Mouse (Mus musculus): ENCODE results near the gene Cox19. TPM values are rescaled to one million over a fixed set of nuclear protein-coding genes. Genes with fewer than 3 reads are reported as not detected.

Cox19 gene
- total RNA-seq, 2 experiments from 2014 or later, result 82.2 to 91.1 TPM

DNA sequence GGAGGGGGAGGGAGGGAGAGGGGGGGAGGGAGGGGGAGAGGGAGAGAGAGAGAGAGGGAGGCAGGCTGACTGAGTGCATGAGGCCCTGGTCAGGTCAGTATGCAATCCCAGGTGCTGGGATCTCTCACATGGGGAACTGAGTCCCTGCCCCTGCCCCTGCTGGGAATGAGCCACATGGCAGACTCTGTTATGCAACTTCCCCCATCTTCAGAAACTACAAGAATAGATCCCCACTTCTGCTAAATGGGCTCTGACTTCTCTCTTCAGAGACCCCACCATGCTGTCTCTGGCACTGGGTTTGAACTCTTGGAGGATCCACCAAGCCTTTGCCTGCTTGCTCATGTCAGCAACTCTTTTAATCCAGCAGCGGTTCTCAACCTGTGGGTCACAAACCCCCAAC, 14.6 kb upstream of the Cox19 start:
- no peak for DNase-seq (ENCODE audit: low spot score)

DNA sequence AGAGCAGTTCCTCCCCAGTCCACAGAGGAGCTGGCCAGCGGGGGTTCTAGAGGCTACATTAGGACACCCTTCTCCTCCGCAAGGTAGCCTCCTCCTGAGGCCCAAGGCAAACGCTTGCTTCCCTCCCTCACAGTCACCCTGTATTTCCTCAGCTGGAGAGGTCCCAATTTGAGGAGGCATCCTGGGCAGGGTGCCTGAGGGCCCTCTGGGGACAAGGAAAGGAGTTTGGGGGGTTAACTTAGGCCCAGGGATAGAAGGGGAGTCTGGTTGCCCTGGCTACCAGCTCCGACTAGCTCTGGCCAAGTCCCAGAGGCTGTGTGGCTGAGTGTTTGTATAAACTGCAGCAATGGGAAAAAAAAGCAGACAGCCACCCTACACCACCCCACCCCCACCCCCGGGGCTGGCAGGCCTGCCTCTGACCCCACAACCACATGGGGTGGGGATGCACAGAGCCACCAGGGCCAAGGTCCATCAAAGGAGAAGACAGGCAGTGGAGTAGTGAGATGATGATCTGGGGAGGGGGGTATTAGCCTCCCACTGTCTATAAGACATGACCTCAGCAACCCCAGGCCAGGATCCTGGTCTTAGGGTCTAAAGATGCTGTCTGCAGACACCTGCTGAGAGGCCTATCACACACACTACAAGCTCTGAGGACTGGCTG, 13.8 kb upstream of the Cox19 start:
- DNase-seq (ENCODE audit: low spot score), result no peak
- intact Hi-C loops (cut with DNase I), result loop anchor here (1.0 to 5.0 kb wide), 3 partner anchors 33 to 102 kb away; no protein-coding TSS in a partner anchor

More for the DNA sequence above, 14.6 kb upstream of the Cox19 start:
- intact Hi-C loops (cut with DNase I), result loop anchor here (2.0 kb wide), 1 partner anchor 101 kb away; no protein-coding TSS in a partner anchor

DNA sequence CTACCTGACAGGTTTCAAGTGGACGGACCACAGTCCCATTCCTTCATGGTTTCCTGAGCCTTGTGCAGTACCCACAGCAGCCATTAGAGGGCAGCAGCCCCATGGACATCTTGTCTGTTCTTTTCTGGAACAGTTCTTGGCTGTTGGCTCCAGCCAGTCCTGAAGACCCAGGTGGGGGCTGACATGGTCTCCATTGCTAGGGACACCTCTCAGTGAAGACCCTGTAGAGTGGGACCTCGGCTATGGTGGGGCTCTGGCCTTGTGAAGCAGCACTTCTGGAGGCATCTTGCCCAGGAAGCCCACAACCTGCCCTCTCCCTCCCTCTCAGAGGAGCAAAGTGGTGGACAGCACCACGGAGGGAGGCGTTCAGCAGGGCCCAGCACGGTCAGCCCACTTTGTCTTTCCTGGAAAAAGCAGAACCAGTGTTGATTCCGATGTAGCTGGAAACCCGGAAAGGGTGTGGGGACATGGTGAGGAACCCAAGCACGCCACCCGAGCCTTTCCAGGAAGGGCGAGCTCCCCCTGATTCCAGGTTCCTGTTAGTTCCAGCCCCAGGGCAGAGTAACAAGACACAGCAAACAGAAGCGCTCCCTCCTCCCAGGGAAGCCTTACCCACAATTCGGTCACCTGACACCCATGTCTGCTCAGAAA, 13.2 kb upstream of the Cox19 start:
- DNase-seq (ENCODE audit: low spot score), result peak; percentile 73
- intact Hi-C loops (cut with DNase I), result loop anchor here (1.0 to 5.0 kb wide), 3 partner anchors 34 to 102 kb away; no protein-coding TSS in a partner anchor

DNA sequence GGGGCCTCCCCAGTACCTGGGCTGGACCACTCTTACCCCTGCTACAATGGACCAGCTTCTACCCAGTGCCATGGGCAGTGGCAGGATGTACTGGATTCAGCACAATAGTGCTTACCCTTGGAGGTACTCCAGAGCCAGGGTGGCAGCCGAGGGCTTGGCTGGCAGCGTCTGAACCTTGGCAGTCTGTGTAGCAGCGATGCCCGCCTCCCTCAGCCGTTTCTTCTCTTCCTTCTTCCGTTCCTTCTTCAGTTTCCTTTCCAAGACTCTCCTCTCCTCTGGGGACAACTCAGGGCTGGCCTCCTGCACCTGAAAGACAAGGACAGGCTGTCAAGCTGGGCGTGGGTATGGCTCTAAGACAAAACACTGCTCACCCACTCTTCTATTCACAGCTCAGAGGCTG, 12.6 kb upstream of the Cox19 start:
- DNase-seq (ENCODE audit: low spot score), result no peak

DNA sequence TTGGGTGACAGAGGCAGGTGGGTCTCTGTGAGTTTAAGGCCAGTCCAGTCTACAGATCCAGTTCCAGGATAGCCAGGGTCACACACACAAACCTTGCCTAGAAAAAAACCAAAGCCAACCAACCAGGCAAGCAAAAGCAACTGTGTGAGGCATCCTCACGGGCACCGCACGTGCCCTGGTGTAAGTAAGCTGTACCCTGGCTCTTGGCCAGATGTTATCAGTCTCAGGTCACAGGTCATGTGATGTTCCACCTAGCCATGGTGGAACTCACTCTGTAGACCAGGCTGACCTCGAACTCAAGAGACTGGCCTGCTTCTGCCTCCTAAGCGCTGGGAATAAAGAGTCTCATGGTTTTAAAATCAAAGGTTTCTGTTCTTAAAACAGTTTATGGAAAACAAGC, 8.0 kb upstream of the Cox19 start:
- no peak for DNase-seq (ENCODE audit: low spot score)
- intact Hi-C loops (cut with DNase I), result no loop called here

More for the DNA sequence above, 12.6 kb upstream of the Cox19 start:
- intact Hi-C loops (cut with DNase I), result loop anchor here (1.0 to 5.0 kb wide), 4 partner anchors 34 to 141 kb away; no protein-coding TSS in a partner anchor

DNA sequence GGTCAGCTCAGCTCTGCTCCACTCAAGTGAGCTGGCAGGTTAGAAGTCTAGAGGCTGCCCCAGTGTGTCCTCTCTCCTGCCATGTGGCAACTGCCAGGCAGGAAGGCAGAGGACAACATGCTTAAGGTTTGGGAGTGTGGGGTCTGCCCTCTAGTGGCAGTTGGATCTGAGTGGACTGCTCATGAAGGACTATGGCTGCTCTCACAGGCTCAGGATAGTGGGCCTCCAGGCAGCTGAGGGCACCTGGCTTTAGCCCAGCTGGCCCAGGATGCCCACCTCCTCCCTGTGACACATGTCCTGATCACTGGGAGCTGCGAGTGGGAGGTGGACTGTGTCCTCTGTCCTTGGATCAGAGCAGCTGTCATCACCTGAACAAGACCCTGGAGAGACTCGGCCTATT, 7.4 kb upstream of the Cox19 start:
- intact Hi-C loops (cut with DNase I), result no loop called here
- no peak for DNase-seq (ENCODE audit: low spot score)

DNA sequence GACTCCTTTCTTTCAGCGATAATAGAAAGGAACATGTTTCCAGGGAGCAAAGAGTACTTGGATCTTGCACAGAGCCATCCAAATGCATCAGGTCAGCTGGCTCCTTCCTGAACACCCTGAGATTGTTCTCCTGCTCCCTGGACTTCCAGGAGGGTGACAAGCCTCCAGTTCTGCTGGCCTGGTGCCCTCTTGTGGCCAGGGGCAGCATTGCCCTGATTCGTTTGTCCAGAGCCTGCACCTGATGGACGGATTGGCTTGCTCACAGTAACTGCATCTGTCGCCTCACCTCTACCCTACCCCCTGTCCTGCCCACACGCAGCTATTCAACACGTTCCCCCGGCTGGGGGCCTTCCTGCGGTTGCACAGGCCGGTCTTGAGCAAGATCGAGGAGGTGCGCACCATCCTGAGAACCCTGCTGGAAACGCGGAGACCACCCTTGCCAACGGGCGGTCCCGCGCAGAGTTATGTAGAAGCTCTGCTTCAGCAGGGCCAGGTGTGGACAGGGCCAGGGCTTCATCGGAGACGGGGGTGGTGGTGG, 4.1 kb upstream of the Cox19 start:
- DNase-seq (ENCODE audit: low spot score), result no peak

DNA sequence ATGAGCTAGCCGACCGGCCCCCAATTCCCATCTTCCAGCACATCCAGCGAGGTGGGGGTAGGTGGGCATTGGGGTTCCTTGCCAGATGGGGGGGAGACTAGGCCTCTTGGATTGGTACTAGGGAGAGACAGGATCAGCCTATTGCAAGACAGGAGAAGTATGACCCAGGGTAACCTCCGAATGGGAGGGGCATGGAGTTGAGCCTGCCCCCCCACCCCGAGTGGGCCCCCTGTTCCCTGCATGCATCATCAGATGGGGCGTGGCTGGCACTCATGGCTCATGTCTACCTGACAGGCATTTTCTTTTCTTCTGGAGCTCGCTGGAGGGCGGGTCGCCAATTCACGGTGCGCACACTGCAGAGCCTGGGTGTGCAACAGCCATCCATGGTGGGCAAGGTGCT, 2.7 kb upstream of the Cox19 start:
- DNase-seq (ENCODE audit: low spot score), result no peak
- intact Hi-C loops (cut with DNase I), result no loop called here

More for the DNA sequence above, 4.1 kb upstream of the Cox19 start:
- intact Hi-C loops (cut with DNase I), result loop anchor here (1.0 kb wide), 1 partner anchor 23 kb away; no protein-coding TSS in a partner anchor

DNA sequence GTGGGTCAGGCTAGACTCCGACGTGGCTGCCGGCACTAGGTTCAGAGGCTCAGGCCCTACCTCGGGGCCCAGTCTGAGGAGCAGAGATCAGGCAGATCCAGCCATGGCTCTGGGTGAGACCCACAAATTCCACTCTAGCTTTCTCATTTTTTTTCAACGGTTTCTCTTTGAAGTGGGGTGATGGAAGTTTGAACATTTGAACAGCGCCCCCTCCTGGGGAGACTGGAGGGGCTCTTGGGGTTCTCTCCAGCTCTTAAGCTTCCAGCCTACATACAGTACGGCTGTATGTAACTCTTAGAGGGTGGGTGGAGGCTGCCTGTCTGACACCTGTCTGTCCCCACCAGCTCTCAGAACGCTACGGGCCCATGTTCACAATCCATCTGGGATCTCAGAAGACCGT, 2.3 kb upstream of the Cox19 start:
- no peak for DNase-seq (ENCODE audit: low spot score)
- intact Hi-C loops (cut with DNase I), result no loop called here

DNA sequence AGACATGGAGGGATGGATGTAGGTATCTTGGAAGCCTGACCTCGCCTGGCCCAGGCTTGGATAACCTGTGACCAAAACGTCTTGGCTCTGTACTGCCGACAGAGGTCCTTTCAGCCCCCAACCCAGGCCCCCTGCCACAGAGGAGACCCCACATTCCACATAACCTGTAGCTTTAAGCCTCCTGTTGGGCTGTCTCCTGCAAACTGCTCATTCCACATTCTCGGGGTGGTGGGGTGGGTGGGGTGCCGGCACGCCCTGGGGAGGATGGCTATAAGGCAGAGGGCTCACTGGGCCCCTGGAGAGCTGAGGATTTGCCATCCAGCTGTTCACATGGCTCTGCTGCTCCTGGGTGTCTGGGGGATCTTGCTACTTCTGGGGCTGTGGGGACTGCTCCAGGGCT, 1.1 kb upstream of the Cox19 start, which contains the start of gene Cyp2w1:
Cyp2w1 (plus strand) TSS at position 301 of the 400 bp plus-strand sequence.
- intact Hi-C loops (cut with DNase I), result no loop called here
- DNase-seq (ENCODE audit: low spot score), result no peak

DNA sequence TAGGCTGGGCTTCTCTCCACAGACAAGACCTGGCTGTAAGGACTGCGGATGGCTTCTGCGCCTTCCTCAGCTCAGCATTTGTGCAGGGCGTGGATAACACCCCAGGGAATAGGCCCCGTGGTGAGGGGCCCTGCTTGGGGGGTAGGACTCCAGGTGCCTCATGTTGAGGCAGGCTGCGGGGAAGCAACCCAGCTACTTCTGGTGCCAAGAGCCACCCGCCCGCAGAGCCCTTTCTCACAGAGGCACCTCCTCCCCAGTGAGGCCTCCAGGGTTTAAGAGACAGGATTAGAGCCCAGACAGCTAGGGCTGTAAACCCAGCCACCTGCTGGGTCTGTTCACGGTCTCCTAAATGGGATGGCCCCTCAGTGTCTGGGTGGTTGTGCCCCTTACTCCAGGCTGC, 410 bp upstream of the Cox19 start:
- DNase-seq (ENCODE audit: low spot score), result no peak
- intact Hi-C loops (cut with DNase I), result no loop called here

DNA sequence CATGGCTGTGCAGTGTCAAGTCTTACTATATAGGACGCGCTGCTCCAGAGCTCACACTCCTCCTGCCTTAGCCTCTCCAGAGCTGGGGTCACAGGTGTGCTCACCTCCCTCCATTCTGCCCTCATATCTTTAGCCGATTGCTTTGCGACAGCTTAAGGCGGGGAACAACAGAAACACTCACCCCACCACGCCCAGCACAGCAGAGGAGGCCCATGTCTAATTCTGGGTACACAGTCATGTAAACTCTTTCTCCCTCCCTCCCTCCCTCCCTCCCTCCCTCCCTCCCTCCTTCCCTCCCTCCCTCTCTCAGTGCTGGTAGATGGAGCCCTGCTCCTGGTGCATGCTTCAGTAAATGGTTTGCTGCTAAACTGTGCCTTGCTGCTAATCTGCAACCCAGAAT, 1.5 kb downstream of the Cox19 start:
- intact Hi-C loops (cut with DNase I), result no loop called here
- no peak for DNase-seq (ENCODE audit: low spot score)

DNA sequence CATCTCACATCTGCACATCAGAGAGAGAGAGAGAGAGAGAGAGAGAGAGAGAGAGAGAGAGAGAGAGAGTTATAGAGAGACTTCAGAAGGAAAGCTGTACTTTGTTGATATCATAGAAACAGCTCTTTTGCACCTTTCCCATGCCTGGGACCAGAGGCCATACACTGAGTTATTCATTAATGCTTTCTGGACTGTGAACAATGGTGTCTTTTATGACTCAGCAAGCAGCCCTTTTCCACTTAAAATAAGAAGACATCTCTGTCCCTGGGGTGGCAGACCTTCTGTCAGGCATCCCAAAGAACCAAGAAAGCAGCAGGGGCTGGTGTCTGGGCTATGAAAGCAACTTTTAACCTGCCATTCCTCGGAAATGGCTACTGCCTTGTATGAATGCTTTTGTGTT, 4.0 kb downstream of the Cox19 start:
- no peak for DNase-seq (ENCODE audit: low spot score)
- intact Hi-C loops (cut with DNase I), result no loop called here

DNA sequence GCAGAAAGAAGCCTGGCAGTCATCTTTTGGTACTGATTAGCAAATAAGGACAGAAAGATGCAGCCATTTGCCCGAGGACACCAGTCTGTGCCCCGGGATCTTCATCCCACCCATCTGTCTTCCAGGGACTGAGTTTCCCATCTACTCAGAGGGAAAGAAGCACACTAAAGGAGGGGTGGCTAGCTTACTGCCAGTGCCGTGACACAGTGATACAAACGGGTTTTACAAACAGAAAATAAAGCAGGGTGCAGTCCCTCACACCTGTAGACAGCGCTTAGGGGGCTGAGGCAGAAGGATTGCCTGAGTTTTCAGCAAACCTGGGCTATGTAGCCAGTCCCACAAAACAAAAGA, 5.9 kb downstream of the Cox19 start:
- DNase-seq (ENCODE audit: low spot score), result no peak
- intact Hi-C loops (cut with DNase I), result no loop called here

DNA sequence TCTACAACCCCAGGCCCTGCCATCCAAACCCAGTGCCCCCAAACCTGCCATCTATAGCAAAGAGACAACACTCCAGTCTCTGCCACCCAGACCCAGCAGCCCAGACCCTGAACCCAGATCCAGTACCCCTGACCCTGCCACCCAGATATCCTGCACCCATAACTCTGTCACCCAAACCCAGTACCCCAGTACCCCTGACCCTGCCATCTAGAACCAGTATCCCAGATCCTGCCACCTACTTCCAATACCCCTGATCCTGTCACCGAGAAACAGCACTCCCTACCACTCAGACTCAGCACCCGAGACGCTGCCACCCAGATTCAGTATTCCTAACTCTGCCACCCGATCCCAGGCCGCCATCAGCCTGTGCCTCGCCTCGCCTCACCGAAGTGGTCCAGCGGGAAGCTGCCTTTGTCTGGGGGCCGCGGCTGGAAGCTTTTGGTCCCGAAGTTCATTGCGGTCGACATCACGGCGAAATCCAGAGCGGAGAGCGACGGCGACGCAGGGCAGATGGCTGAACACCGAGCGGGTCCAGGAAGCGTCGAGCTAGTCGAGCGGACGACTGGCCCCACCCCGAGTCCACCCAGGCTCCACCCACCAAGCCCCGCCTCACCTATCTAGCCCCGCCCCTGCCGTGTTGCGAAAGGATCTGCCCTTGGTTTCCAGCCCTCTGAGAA, 6.4 kb downstream of the Cox19 start:
- peak; percentile 89 for DNase-seq (ENCODE audit: low spot score)
- intact Hi-C loops (cut with DNase I), result no loop called here

DNA sequence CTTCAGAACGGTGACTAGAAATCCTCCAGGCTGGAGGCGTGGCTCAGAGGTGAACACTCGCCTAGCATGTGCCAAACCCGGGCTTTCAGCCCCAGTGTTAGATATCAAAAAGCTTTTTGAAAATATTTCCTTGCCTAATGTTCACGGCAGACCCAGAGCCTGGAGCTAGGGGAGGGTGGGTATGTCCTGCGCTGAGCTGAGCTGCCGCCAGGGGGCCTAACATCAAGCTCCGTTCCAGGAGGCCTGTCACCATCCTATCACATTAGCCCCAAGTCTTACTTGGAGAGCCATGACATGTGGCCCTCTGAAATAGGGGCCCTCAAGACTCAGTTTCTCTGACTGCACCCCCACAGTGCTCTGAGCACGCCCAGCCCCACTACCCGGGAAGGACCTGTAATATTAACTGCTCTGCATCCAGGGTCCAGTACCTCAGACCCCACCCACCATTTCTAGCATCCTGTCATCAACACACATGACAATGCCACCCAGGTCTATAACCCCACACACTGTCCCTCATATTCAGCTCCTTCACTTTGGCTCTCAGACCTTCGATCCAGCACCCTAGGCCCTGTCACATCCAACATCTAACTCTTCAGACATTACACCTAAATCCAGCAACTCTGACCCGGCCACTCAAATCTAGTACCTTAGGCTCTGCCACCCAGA, 7.1 kb downstream of the Cox19 start:
- intact Hi-C loops (cut with DNase I), result no loop called here
- DNase-seq (ENCODE audit: low spot score), result no peak

DNA sequence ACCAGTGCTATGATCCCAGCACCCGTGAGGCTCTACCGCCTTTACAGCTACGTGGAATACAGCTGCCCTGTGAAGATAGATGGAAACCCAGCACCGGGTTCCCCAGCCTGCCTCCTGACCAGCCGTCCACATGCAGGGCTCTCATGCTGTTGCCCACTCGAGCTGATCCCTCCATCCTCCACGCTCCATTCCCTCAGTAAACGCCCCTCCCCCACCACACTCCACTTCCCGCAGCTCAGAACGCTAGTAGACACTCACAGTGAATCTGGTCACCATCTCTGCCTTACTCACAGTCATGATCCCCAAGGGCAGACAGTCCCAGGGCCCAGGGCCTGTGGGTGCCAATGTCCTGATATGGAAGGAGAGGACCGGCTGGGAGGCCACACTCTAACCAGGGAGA, 12.3 kb downstream of the Cox19 start:
- intact Hi-C loops (cut with DNase I), result no loop called here
- DNase-seq (ENCODE audit: low spot score), result no peak

DNA sequence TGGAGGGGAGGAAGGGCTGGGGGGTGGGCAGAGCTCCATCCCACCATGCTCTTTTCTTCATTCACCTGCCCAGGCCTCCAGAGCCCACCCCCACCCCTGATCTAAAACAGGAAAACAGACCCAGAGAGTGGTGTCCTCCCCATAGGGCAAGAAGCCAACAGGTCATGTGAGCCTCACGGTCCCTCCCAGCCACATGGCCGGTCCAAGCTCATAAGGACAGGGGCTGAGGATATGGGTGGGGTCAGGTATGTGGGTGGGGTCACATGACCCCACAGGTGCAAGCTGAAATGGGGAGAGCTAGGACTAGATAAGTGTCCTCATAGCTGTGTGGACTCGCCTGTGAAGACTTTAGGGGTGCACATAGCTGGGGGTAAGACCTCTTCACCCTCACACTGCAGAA, 12.8 kb downstream of the Cox19 start:
- DNase-seq (ENCODE audit: low spot score), result no peak
- intact Hi-C loops (cut with DNase I), result no loop called here

DNA sequence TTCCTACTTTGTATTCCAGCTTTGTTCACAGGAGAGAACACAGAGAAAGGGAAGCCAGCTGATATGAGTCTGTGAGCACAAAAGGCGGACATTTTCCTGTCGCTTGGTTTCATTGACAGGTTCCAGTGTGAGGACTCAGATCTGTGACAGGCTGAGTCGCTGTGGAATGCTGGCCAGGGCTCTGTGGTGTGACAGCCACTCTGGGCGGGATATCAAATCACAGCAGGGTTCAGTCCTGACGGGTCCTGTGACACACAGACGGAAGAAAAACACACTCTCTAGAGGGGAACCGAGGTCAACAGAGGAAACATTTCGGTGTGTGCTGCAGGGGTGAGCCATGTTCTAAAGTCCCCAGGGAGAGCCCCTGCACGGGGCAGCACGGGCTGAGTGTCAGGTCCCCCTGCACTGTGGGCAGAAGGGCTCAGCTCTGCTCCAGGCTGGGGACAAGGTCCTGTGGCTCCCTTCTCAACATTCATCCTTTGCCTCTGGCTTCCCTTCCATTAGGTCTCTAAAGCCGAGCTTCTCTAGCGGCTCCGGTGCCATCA, 13.3 kb downstream of the Cox19 start:
- DNase-seq (ENCODE audit: low spot score), result no peak
- intact Hi-C loops (cut with DNase I), result no loop called here

DNA sequence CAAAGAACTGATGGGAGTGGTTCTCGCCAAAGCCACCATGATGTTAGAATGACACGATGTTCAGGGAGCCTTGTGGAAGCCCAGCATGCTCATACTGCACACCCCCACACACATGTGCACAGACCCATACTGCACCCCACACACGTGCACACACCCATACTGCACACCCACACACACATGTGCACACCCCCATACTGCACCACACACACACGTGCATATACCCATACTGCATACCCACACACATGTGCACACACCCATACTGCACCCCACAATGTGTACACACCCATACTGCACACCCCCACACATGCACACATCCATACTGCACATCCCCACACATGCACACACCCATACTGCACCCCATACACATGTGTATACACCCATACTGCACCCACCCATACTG, 15.6 kb downstream of the Cox19 start:
- intact Hi-C loops (cut with DNase I), result no loop called here
- DNase-seq (ENCODE audit: low spot score), result no peak
